Mouse (Mus musculus): Measurements from ENCODE around the gene Grik4. TPM values are rescaled to one million over a fixed set of nuclear protein-coding genes. Genes with fewer than 3 reads are reported as not detected.

The Grik4 gene
- total RNA-seq, 1 experiment from 2014 or later: not detected

GRCm38 (mm10) chr9:42913201-42913600 is 31.1 kb downstream of the Grik4 start:
- ATAC-seq (ENCODE audit: extremely low read depth, insufficient number of reproducible peaks, low FRiP score, poor library complexity, severe bottlenecking): no peak

DNA sequence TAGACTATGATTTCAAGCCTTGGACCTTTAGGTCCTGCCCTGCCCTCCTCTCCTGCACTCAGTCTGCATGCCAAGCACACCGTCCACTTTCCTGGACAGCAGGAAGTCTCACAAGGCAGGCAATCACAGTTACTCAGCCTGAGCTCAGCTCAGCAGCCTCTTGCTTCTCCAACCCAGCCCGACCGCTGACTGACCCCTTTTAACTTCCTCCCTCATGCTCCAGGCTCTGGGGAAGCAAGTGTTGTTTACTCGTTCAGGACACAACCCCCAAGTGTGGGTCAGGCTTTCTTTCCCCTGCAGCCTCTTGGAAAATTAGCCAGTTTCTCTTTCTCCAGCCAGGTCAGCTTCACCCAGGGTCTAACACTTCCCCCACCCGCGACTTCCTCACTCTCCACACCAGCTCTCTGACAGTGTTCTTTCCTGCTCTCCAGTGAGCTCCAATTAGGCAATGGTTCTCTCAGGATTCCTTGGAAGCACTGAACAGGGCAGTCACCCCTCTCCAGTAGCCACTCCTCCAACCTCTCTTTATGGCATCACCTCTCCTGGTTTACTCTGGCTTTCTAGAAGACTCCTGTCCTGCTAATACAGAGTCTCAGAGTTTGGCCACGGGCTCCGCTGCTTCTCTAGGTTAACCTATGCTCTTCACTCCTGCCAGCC is 35.5 kb downstream of the Grik4 start:
- ATAC-seq (ENCODE audit: extremely low read depth, insufficient number of reproducible peaks, low FRiP score, poor library complexity, severe bottlenecking): no peak

DNA sequence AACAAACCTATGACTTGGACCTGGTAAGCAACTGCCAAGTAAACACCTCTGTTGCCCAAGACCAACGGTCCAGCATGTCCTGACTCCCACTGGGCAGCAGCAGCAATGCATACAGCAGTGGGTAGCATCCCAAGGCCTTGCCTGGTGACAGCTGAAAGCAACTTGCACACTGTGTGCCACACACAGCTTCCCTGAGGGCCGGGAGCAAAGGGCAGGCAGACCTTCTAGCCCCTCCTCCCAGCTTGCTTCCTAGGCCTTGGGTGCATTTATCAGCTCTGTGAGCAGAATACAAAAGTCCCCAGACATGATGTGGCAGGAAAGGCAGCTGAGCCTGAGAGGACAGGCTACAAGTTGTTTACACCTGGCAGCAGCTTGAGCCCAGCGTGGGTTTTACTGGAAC is 37.3 kb downstream of the Grik4 start:
- no peak for ATAC-seq (ENCODE audit: extremely low read depth, insufficient number of reproducible peaks, low FRiP score, poor library complexity, severe bottlenecking)

DNA sequence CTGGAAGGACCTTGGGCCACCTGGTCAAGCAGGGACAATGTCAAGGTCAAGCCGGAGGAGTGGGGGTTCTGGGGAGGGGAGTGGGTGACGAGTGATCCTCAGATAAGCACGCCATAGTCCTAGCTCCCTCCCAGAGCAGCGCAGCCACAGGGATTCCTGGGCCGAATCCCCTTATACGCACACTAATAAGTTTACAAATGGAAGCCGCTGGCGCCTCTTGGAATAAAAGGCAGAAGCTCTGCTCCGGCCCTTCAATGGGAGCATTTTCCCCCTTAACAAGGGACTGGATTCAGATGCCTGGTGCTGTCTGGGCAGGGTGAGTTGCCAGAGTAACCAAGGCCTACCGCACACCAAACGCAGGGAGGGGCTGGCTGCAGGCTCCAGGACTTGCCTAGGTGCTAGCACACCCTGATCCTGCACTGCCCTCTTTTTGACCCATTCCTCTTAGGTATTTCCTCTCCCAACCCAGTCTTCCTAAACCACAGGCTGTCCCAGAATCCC is 46.2 kb downstream of the Grik4 start:
- ATAC-seq (ENCODE audit: extremely low read depth, insufficient number of reproducible peaks, low FRiP score, poor library complexity, severe bottlenecking): no peak

GRCm38 (mm10) chr9:42897361-42898051 is 46.8 kb downstream of the Grik4 start:
- ATAC-seq (ENCODE audit: extremely low read depth, insufficient number of reproducible peaks, low FRiP score, poor library complexity, severe bottlenecking): no peak

DNA sequence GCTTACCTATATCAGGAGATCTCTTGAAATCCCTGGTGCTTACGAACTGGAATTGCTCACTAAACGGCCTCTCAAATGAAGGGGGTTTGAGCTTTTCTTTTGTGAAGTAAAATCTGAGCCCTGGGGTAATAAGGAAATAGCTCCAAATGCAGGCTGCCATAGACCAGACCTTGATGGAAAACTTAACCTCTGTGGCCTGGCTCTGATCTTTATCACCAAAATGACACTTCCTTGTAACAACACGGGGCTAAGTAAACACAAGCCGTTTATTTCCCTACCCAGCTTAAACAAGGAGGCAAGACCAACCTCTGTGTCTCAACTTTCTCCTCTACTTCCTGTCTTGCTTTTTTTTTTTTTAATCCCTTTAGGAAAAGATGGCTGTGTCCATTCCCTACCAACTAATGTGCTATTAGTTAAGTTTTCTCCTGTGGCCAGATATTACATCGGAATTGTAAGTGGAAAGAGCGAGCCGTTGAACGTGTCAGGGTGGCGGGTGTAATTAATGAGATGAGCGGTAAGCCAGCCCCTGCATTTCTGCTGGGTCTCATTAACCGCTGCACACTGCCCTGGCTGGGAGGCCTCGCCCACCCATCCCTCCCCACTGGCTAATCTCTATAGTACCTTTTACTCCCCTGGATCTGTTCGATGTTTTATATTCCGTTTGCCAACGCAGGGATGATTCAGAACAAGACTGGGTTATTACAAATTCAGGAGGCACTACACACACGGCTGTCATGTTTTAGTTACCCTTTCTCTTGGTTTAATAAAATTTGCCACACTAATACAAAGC is 47.7 kb downstream of the Grik4 start:
- no peak for ATAC-seq (ENCODE audit: extremely low read depth, insufficient number of reproducible peaks, low FRiP score, poor library complexity, severe bottlenecking)

GRCm38 (mm10) chr9:42892765-42893164 is 51.5 kb downstream of the Grik4 start:
- ATAC-seq (ENCODE audit: extremely low read depth, insufficient number of reproducible peaks, low FRiP score, poor library complexity, severe bottlenecking): no peak

DNA sequence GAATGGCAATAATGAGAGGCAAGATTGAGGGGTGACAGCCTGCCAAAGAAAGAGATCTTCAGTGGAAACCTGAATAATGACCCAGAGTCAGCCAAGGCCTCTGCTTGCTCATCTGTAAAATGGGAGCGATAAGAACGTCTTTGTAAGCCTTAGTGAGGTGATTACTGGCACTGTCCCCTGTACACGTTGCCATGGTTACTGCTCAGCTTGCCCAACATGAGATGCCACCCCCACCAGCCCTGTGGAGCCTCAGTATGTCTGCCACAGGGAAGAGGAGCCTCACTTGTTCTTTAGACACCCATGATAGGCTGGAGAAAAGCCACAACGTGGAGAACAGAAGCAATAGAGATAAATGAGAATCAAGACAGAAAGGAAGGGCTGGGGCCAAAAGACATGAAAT is 56.4 kb downstream of the Grik4 start:
- no peak for ATAC-seq (ENCODE audit: extremely low read depth, insufficient number of reproducible peaks, low FRiP score, poor library complexity, severe bottlenecking)

DNA sequence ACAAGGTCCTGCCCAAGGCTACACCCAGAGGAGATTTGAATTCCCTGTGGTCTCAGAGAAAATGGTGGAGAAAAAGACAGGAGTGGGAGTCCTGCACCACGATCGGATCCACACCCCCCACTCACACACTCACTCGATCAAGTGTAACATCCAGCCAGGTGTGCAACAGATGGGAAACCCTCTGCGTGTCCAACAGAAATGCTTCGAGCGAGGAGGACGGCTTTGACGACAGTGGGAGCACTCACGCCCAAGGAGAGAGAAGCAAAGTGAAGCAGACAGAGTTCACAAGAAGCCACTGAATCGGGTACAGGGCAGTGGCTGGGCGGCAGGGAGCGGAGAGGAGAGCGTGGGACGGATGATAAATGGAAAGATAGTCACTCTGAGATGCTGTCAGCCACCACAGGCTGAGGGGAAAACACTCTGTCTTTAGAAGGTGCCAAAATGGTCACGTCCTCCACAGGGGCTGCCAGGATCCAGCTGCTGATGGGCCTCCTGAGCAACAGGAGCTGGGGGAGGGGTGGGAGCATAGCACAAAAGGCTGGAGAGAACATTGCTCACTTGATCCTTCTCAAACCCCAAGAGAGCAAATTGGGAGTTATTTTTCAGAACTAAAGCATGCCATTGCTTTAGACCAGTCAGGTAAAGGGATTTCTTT is 58.1 kb downstream of the Grik4 start:
- ATAC-seq (ENCODE audit: extremely low read depth, insufficient number of reproducible peaks, low FRiP score, poor library complexity, severe bottlenecking): no peak

DNA sequence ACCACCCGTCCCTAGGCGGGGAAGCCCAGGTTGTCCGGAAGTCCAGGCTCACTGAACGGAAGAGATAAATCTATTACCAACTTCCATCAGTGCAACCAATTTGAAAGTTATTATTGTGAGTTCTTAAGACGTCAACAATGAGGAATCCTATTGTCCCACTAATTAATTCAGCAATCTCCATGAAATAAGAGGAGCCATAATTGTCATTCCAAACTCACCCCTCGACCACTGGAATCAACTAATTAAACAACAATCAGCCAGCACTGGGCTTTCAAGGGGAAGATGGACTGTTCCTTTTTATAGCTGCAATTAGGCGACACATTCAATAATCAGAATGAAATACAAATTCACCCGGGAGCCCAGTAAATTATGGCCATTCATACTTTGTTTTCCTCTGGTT is 58.7 kb downstream of the Grik4 start:
- ATAC-seq (ENCODE audit: extremely low read depth, insufficient number of reproducible peaks, low FRiP score, poor library complexity, severe bottlenecking): no peak

- no peak for ATAC-seq (ENCODE audit: extremely low read depth, insufficient number of reproducible peaks, low FRiP score, poor library complexity, severe bottlenecking)
Observed at GRCm38 (mm10) chr9:42885123-42885522, 59.2 kb downstream of the Grik4 start.

DNA sequence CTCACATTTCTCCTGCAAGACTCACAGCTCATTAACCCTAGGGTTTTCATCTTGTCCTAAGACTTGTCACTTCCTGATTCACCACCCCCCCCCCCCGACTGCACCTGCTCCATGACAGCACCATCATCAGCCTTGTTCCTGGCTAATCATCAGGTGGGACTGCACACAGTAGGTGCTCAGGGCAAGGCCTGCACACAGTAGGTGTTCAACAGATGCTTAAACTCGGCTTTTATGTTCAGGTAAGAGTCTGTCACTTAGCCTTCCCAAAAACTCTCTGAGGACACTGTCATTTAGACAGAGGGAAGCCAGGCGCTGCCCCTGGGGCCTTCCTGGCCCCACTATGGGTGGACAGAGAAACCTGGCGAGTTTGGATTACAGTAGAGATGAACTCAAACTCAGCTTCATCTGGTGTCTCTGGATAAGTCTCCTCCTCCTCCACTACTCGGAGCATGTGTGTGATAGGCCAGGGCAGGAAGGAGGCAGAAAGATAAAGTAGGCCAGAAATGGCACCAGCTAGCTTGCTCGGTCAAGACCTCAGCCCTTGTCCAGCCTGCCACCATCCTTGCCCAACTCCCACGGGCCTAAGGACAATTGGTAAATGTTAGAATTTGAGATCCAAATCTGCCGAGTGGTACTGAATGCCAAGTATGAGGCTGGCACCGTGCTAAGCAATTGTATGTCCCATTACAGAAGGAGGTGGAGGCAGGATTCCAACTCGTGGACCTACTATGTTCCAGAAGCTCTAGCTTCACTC is 61.1 kb downstream of the Grik4 start:
- no peak for ATAC-seq (ENCODE audit: extremely low read depth, insufficient number of reproducible peaks, low FRiP score, poor library complexity, severe bottlenecking)

- no peak for ATAC-seq (ENCODE audit: extremely low read depth, insufficient number of reproducible peaks, low FRiP score, poor library complexity, severe bottlenecking)
Observed at GRCm38 (mm10) chr9:42882313-42882712, 62.0 kb downstream of the Grik4 start.

DNA sequence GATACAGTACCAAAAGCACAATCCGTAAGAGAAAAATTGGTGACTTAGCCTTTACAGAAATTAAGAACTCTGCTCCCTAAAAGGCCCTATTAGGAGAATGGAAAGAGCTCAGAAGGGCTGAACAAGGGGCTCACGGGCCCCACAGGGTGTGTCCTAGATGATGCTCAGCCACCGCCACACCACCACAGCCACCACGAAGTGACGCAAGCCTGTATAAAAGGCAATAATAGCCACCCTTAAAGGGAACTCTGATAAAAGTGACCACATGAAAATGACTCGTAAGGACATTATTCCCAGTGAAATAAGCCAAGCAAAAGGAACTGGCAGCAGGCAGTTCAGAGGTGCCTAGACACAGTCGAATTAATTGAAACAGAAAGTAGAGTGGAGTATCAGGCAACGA is 63.3 kb downstream of the Grik4 start:
- no peak for ATAC-seq (ENCODE audit: extremely low read depth, insufficient number of reproducible peaks, low FRiP score, poor library complexity, severe bottlenecking)

GRCm38 (mm10) chr9:42878401-42878800 is 65.9 kb downstream of the Grik4 start:
- ATAC-seq (ENCODE audit: extremely low read depth, insufficient number of reproducible peaks, low FRiP score, poor library complexity, severe bottlenecking): no peak

- ATAC-seq (ENCODE audit: extremely low read depth, insufficient number of reproducible peaks, low FRiP score, poor library complexity, severe bottlenecking): no peak
Observed at GRCm38 (mm10) chr9:42872885-42873284, 71.4 kb downstream of the Grik4 start.

GRCm38 (mm10) chr9:42871681-42872080 is 72.6 kb downstream of the Grik4 start:
- ATAC-seq (ENCODE audit: extremely low read depth, insufficient number of reproducible peaks, low FRiP score, poor library complexity, severe bottlenecking): no peak

DNA sequence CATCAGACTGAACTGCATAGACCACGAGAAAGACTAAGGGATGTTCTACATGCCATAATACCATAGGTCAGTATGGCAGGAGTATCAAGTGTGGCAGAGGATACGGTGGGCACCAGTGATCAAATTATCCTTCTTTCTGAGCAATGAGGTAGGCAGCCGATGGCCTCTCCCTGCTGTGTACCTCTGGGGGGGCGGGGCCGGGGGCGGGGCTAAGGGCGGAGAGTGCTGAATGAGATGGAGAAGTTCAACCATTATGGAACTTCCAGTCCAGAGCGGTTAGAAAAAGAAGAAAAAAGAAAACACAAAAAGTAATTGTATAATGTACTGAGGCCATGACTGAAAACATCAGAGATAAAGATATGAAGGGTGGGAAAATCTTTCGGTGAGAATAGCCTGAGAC is 74.0 kb downstream of the Grik4 start:
- ATAC-seq (ENCODE audit: extremely low read depth, insufficient number of reproducible peaks, low FRiP score, poor library complexity, severe bottlenecking): no peak

- ATAC-seq (ENCODE audit: extremely low read depth, insufficient number of reproducible peaks, low FRiP score, poor library complexity, severe bottlenecking): no peak
Observed at GRCm38 (mm10) chr9:42868508-42868907, 75.8 kb downstream of the Grik4 start.

All from neutrophil, adult 5-6 weeks (primary cell).